Mouse (Mus musculus) hindbrain, embryonic 10.5 days (tissue): ENCODE data around the gene Coro1b. TPM values are rescaled to one million over a fixed set of nuclear protein-coding genes. Genes with fewer than 3 reads are reported as not detected.

Experiments used
- DNase-seq: peaks from one replicate; pipeline ENCODE4 v3.0.0-alpha.2; 2017; ENCODE audit warnings: low spot score
- H3K27ac ChIP-seq: fragments of 300-500 bp; sonication (generic); 2 replicates; pipeline ENCODE4 v1.5.1; 2016; ENCODE audit warnings: mild to moderate bottlenecking, moderate library complexity
- H3K27me3 ChIP-seq: fragments of 300-500 bp; sonication (generic); 2 replicates; pipeline ENCODE4 v1.6.1; 2016; ENCODE audit warnings: mild to moderate bottlenecking; ENCODE audit not compliant: poor library complexity, insufficient read depth, severe bottlenecking
- H3K36me3 ChIP-seq: fragments of 300-500 bp; sonication (generic); 2 replicates; pipeline ENCODE4 v1.6.1; 2016; ENCODE audit warnings: mild to moderate bottlenecking, moderate library complexity
- H3K4me1 ChIP-seq: fragments of 300-500 bp; sonication (generic); replicated peaks from 2 replicates; pipeline ENCODE4 v1.6.1; 2016; ENCODE audit warnings: mild to moderate bottlenecking
- H3K4me3 ChIP-seq: fragments of 300-500 bp; sonication (generic); 2 replicates; pipeline ENCODE4 v1.5.1; 2016; ENCODE audit warnings: mild to moderate bottlenecking, moderate library complexity
- H3K9me3 ChIP-seq: fragments of 300-500 bp; sonication (generic); 2 replicates; pipeline ENCODE4 v1.6.1; 2016; ENCODE audit warnings: mild to moderate bottlenecking, moderate library complexity
- WGBS: fragments of 180-500 bp; shearing (Covaris S2); methylation state at CpG from one replicate; pipeline ENCODE4 v1.1.7; 2016; 5-methylcytosine and 5-hydroxymethylcytosine counted together
- polyA plus RNA-seq: library from polyadenylated mRNA; unstranded; fragments of >200 nt; fragmentation: Nextera tagmentation; extraction: Ambion mirVana; gene quantifications from 2 replicates; pipeline ENCODE4 v1.2.1, GENCODE M21; 2016

Coro1b gene
- polyA plus RNA-seq = 138 and 156 TPM in 2 replicates

DNA sequence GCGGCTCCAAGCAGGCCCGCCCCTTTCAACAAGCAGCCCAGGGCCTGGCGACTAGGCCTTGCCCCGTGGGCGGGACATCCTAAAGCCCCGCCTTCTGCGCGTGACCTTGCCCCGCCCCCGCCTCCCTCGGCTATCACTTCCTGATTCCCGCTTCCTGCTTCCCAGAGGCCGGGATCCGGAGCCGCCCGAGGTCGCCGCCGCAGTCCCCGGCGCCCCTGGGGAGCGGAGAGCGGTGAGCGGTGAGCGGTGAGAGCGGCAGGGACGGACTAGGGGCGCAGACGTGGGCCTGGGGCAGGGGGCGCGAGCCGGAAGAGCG lies at the start of gene Coro1b:
TSS of gene Coro1b (plus strand) at position 129 of the 316 bp plus-strand sequence.
- Histone ChIP-seq H3K4me3 (peak within 1 kb of the TSS; percentile 79), H3K4me1 (peaks cover 44% of the 10 kb centered on the region), H3K27me3 (no peaks in the 10 kb centered on the region), H3K9me3 (no peaks in the 10 kb centered on the region), H3K27ac (peak within 1 kb of the TSS; percentile 89), H3K36me3 (peaks cover 38% of the 10 kb centered on the region)
- WGBS = under 1% methylated on average over 33 of the region's 33 CpGs
- peak; percentile 96 for DNase-seq

DNA sequence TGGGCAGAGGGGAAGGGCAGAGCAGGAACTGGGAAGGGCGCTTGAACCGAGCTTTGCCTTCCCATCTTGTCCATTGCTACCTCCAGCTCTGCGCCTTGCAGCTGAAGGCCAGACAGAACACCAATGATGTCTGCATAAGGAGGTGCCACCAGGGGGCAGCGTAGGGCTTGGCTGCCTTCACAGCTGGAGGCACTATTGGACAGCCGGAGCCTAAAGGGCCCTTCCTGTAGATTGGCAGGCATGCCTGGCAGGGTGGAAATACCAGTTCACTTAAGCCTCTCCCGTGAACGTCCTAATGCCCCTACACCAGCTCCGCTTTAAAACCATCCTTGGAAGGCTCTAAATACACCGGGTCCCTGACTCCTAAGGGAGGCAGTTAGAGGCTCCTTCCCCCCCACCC lies 49.4 kb upstream of the Coro1b start:
- peak overlapping the region; percentile 63 for H3K4me3 ChIP-seq
- H3K4me1 ChIP-seq = peaks cover 59% of the 10 kb centered on the region
- H3K27me3 ChIP-seq = peaks cover 58% of the 10 kb centered on the region
- no peaks in the 10 kb centered on the region for H3K36me3 ChIP-seq
- H3K27ac ChIP-seq = no peak overlapping the region; the same call in 1 of the 2 replicates
- H3K9me3 ChIP-seq = no peaks in the 10 kb centered on the region
- WGBS = 14% methylated on average over 9 of the region's 9 CpGs
- peak; percentile 86 for DNase-seq

DNA sequence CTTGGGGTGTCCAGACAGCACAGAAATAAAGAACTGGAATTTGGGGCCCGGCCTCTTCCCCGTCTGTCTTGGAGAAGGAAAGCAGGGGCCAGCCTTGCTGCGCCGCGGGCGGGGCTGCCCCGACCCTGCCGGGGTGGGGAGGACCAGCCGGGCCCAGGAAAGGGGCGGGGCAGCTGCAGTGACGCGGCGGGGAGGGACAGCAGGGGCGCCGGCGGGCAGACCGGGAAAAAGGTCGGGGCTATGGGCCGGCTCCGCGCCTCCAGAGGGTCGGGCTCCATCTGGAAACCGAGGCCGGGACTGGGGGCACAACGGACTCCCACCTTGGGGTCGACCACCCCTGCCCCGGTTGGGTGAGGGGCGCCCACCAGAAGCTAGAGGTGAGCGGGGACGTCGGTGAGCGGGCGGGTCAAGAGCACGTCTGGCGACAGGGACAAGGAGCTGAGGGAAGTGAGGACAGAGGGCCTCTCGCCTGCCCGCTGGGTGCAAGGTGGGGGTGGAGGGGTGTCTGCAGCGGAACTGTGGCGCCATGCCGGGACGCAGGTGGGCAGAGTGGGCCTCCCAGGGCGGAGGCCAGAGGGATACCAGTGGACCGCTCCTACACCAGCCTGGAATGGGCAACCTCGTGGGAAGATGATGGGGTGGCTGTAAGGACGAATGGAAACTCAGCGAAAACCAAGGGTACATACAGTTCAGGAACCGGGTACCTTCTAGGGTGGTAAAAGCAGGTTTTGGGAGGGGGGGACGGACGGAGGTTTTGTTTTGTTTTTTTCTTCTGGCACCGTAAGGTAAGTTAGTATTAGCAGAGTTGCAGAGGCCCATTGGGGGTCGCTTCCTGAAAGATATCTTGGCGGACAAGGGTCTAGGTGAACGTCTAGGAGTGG lies 48.3 kb upstream of the Coro1b start, which contains the start of gene Pitpnm1:
TSS of gene Pitpnm1 (plus strand) at position 162 of the 881 bp plus-strand sequence.
- DNase-seq = peak; percentile 52
- peaks cover 55% of the 10 kb centered on the region for H3K27me3 ChIP-seq

DNA sequence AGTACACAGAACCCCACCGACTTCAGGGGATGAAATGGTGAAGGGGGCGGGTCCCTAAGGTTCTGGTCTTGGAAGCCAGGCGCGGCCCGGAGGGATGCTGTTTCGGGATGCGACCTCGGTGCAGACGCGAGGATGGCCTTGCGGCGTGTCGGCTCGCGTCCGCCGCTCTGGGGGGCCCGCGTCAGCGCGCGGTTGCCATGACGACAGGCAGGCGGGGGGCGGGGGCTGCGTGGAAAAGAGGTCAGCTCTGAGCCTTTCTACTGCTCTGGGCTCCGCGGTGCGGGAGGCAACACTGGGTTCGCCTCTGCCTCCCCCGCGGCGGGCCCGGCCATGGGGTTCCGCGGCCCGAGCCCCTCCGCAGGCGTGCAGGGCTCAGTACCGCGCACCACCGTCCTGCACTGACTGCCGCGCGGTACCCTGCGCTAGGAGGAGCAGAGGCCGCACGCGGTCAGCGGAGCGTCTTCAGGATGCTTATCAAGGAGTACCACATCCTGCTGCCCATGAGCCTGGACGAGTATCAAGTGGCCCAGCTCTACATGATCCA lies 47.6 kb upstream of the Coro1b start:
- Histone ChIP-seq H3K4me3 (peak overlapping the region; percentile 63), H3K4me1 (peaks cover 58% of the 10 kb centered on the region), H3K27ac (peak overlapping the region; percentile 77), H3K27me3 (peaks cover 55% of the 10 kb centered on the region), H3K36me3 (no peaks in the 10 kb centered on the region), H3K9me3 (no peaks in the 10 kb centered on the region)
- WGBS = under 1% methylated on average over 52 of the region's 52 CpGs
- DNase-seq = peak; percentile 67

More for the DNA sequence above, 48.3 kb upstream of the Coro1b start, which contains the start of gene Pitpnm1:
- no peaks in the 10 kb centered on the region for H3K9me3 ChIP-seq
- under 1% methylated on average over 53 of the region's 53 CpGs for WGBS
- peak within 1 kb of the TSS; percentile 77 for H3K27ac ChIP-seq
- H3K36me3 ChIP-seq = no peaks in the 10 kb centered on the region
- H3K4me1 ChIP-seq = peaks cover 59% of the 10 kb centered on the region
- H3K4me3 ChIP-seq = peak within 1 kb of the TSS; percentile 63

DNA sequence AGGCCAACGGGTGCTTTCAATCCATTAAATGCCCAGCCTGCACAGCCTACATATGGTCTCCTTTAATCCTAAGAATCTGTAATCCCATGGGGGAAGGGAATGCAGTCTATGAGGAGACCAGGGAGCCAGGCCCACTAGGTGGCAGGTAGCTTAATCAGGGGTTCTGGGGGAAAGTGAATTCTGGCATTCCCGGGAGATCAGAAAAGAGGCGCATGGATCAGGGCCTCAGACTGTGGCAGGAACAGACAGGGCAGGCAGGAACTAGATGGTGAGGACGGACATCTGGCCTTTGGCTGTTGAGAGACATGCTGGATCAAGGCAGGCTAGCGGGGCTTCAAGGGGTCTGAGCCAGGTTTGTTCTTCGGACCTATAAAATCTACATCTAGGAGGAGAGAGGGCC lies 47.0 kb upstream of the Coro1b start:
- Histone ChIP-seq H3K4me1 (peaks cover 51% of the 10 kb centered on the region), H3K27ac (no peak overlapping the region), H3K9me3 (no peaks in the 10 kb centered on the region), H3K4me3 (peak overlapping the region; percentile 63), H3K36me3 (no peaks in the 10 kb centered on the region), H3K27me3 (peaks cover 55% of the 10 kb centered on the region)
- WGBS = 55% methylated on average over 6 of the region's 6 CpGs
- DNase-seq = no peak

DNA sequence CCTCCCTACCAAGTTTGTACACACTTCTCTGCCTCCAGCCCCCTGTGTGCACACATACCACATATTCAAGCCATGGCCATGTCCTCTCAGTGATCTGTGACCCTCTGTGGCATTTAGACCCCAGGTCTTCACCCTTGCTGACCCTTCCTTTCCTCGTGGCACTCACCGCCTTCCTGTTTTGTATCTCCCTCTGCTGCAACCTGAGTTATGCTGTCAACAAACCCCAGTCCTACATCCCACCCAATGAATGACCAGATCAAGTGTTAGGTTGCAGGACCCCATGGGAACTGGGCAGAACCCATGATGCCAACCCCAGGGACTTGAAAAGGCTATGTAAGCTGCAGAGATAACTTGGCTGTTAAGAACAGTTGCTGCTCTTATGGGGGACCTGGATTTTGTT lies 46.4 kb upstream of the Coro1b start:
- Histone ChIP-seq H3K4me1 (peaks cover 50% of the 10 kb centered on the region), H3K36me3 (no peaks in the 10 kb centered on the region), H3K27ac (no peak overlapping the region), H3K4me3 (no peak overlapping the region), H3K9me3 (no peaks in the 10 kb centered on the region), H3K27me3 (peaks cover 55% of the 10 kb centered on the region)
- DNase-seq = no peak
- 72% methylated on average over 2 of the region's 2 CpGs for WGBS

DNA sequence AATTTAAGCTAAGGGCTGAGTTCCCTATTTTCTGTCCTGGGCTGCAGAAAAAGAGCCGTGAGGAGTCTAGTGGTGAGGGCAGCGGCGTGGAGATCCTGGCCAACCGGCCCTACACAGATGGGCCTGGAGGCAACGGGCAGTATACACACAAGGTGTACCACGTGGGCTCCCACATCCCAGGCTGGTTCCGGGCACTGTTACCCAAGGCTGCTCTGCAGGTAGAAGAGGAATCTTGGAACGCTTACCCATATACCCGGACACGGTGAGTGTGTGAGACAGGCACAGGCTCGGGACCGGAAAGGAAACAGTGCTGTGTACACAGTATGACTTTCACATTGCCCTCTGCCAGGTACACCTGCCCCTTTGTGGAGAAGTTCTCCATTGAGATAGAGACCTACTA lies 45.8 kb upstream of the Coro1b start:
- Histone ChIP-seq H3K9me3 (no peaks in the 10 kb centered on the region), H3K27ac (no peak overlapping the region), H3K36me3 (no peaks in the 10 kb centered on the region), H3K4me3 (no peak overlapping the region), H3K27me3 (peaks cover 55% of the 10 kb centered on the region), H3K4me1 (peaks cover 46% of the 10 kb centered on the region)
- DNase-seq = no peak
- WGBS = 94% methylated on average over 12 of the region's 12 CpGs

DNA sequence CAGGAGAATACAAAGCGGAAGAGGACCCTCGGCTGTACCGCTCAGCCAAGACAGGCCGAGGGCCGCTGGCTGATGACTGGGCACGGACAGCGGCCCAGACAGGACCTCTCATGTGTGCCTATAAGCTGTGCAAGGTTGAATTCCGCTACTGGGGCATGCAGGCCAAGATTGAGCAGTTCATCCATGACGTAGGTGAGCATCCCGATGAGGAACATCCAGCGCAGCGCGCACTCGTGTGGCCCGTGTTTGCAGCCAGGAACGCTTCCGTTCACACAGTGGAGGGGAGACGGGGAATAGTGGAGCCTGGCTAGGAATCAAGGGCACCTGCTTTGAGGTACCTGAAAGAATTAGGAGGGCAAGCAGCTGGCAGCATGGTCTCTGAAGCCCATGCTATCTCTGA lies 45.1 kb upstream of the Coro1b start:
- Histone ChIP-seq H3K4me3 (no peak overlapping the region), H3K27ac (no peak overlapping the region), H3K4me1 (peaks cover 40% of the 10 kb centered on the region), H3K27me3 (peaks cover 54% of the 10 kb centered on the region), H3K36me3 (no peaks in the 10 kb centered on the region), H3K9me3 (no peaks in the 10 kb centered on the region)
- WGBS = 93% methylated on average over 18 of the region's 18 CpGs
- DNase-seq = no peak

DNA sequence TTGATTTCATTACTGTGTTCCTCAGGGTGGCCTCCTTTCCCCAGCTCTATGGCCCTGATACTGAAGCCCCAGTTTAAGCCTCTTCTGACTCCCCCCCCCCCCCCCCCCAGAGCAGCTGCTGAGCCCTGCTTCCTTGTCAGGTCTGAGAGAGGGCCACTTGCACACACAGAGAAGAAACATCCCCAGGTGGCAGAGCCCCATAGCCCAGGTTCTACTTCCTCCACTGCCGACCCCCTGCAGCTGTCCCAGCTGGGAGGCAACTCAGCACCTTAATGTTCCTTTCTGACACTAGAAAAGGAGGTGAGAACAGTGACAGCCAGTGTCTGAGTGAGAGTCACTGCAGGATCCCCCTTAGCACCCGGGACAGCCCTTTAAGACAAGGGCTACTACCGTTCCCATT lies 44.6 kb upstream of the Coro1b start:
- DNase-seq = no peak
- 77% methylated on average over 3 of the region's 3 CpGs for WGBS
- peaks cover 35% of the 10 kb centered on the region for H3K4me1 ChIP-seq
- no peak overlapping the region for H3K27ac ChIP-seq
- H3K9me3 ChIP-seq = no peaks in the 10 kb centered on the region
- no peak overlapping the region for H3K4me3 ChIP-seq
- peaks cover 50% of the 10 kb centered on the region for H3K27me3 ChIP-seq
- no peaks in the 10 kb centered on the region for H3K36me3 ChIP-seq

DNA sequence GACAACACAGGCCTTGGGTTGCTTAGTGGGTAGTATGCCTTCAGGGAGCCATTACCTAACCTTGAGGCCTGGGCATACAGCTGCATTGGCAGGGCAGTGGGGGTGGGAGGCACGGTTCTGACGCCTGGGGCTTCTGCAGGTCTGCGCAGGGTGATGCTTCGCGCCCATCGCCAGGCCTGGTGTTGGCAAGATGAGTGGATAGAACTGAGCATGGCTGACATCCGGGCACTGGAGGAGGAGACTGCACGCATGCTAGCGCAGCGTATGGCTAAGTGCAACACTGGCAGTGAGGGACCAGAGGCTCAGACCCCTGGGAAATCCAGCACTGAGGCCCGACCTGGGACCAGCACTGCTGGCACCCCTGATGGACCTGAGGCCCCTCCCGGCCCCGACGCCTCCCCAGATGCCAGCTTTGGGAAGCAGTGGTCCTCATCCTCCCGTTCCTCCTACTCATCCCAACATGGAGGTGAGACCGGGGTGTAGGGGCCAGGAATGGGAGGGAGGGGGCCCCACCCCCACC lies 43.7 kb upstream of the Coro1b start:
- no peak overlapping the region for H3K4me3 ChIP-seq
- WGBS = 93% methylated on average over 16 of the region's 16 CpGs
- no peaks in the 10 kb centered on the region; the same call in 1 of the 2 replicates for H3K36me3 ChIP-seq
- DNase-seq = no peak
- peaks cover 42% of the 10 kb centered on the region for H3K27me3 ChIP-seq
- peaks cover 25% of the 10 kb centered on the region for H3K4me1 ChIP-seq
- H3K27ac ChIP-seq = no peak overlapping the region
- no peaks in the 10 kb centered on the region for H3K9me3 ChIP-seq

DNA sequence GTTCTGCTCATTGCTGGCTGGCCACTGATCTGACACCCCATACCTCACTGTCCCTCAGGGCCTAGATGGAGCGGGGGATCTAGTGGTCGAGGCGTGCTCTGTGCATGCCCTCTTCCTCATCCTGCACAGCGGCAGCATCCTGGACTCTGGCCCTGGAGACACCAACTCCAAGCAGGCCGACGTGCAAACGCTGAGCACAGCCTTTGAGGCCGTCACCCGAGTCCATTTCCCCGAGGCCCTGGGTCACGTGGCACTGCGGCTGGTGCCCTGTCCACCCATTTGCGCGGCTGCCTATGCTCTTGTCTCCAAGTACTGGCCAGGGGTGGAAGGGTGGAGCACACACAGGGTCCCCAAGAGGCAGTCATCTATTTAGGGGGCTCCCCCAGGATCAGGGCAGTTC lies 41.8 kb upstream of the Coro1b start:
- WGBS = 93% methylated on average over 14 of the region's 14 CpGs
- Histone ChIP-seq H3K27me3 (peaks cover 23% of the 10 kb centered on the region), H3K4me1 (peaks cover 11% of the 10 kb centered on the region), H3K4me3 (no peak overlapping the region), H3K27ac (no peak overlapping the region), H3K36me3 (peaks cover 7% of the 10 kb centered on the region), H3K9me3 (no peaks in the 10 kb centered on the region)
- no peak for DNase-seq

DNA sequence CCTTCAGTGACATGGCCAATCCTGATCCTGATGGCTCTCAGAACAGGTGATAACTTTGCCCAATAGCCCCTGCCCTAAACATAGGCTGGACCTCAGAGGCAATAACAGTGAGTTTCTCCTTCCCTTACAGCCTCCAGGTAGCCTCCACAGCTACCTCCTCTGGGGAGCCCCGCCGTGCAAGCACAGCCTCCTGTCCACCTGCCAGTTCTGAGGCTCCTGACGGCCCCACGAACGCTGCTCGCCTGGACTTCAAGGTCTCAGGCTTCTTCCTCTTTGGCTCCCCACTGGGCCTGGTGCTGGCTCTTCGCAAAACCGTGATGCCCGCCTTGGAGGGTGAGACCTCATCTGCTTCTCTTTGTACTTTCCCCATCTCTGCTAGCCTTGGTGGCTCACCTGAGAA lies 39.9 kb upstream of the Coro1b start:
- 0 out of 2 replicates have a peak, but pooled peaks cover 5% of the 10 kb centered on the region for H3K4me1 ChIP-seq
- H3K4me3 ChIP-seq = no peak overlapping the region
- H3K36me3 ChIP-seq = peaks cover 26% of the 10 kb centered on the region
- DNase-seq = no peak
- no peak overlapping the region for H3K27ac ChIP-seq
- H3K9me3 ChIP-seq = no peaks in the 10 kb centered on the region
- WGBS = 86% methylated on average over 9 of the region's 9 CpGs
- 0 out of 2 replicates have a peak, but pooled peaks cover 4% of the 10 kb centered on the region for H3K27me3 ChIP-seq
